Mouse (Mus musculus) granulocyte monocyte progenitor cell, adult 5-6 weeks (primary cell): ENCODE measurements around the gene Lefty2. TPM values are rescaled to one million over a fixed set of nuclear protein-coding genes. Genes with fewer than 3 reads are reported as not detected.

ENCODE experiments used
- ATAC-seq: replicated peaks from 2 replicates; pipeline ENCODE4 v1.8.0; 2016; ENCODE audit warnings: mild to moderate bottlenecking, moderate TSS enrichment, inconsistent platforms; ENCODE audit not compliant: poor library complexity, severe bottlenecking
- total RNA-seq, 2 experiments: library from RNA; stranded (forward) in 1 of 2; stranded (reverse) in 1 of 2; fragments of 200-712, 200-1000 nt in 1 of 2; fragments of >200 nt in 1 of 2; fragmentation: Nextera tagmentation in 1 of 2; gene quantifications; 2 replicates each; pipeline ENCODE4 v1.2.3; 2014 to 2017

The Lefty2 gene
- total RNA-seq, 2 experiments from 2014 or later: not detected

- ATAC-seq: peak; percentile 6
Measured at GRCm38 (mm10) chr1:180894088-180894987, 1.4 kb downstream of the Lefty2 start.

GRCm38 (mm10) chr1:180901107-180901506 is 8.2 kb downstream of the Lefty2 start:
- no peak for ATAC-seq

- 0 out of 2 replicates have a peak, but pooled peaks have one; percentile 25 for ATAC-seq
Measured at GRCm38 (mm10) chr1:180902915-180903314, 10.0 kb downstream of the Lefty2 start.

GRCm38 (mm10) chr1:180903666-180904038 is 10.7 kb downstream of the Lefty2 start:
- ATAC-seq: no peak

GRCm38 (mm10) chr1:180904039-180904814 is 11.3 kb downstream of the Lefty2 start, which contains the start of gene Pycr2:
Pycr2 (plus strand) TSS chr1:180904293.
- peak; percentile 91 for ATAC-seq

GRCm38 (mm10) chr1:180904815-180905080 is 11.8 kb downstream of the Lefty2 start:
- peak; percentile 65 for ATAC-seq

- no peak for ATAC-seq
Measured at GRCm38 (mm10) chr1:180905307-180905706, 12.4 kb downstream of the Lefty2 start.

DNA sequence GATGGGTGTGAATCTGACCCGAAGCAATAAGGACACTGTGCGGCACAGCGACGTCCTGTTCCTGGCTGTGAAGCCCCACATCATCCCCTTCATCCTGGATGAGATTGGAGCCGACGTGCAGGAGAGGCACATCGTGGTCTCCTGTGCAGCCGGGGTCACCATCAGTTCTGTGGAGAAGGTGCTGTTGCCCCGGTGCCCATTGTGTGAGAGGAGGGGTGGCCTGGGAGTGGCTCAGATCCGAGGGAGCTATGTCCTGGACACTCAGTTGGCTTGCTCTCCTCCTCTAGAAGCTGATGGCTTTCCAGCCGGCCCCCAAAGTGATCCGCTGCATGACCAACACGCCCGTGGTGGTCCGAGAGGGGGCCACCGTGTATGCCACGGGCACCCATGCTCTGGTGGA is 13.0 kb downstream of the Lefty2 start:
- ATAC-seq: no peak

DNA sequence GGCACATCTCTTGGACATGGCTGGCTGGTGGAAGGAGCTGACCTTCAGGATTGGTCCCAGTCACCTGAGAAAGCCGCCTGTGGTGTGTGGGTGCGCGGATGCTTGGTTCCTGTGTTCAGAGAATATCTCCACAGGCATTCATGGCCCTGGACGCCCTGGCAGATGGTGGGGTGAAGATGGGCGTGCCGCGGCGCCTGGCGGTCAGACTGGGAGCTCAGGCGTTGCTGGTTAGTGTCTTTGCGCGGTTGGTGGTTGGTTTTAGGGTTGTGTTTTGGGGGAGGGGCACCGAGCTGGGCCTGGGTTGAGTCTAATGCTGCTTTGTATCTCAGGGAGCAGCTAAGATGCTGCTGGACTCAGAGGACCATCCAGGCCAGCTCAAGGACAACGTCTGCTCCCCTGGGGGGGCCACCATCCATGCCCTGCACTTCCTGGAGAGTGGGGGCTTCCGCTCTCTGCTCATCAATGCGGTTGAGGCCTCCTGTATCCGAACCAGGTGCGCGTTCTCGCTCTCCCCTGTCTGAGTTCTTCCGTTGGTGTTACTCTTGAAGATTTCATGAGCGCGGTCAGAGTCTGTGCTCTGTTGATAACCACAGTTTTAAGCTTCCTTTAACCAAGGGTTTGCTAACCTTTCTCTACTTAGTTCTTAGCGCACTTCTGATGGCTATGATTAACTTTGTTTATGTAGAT is 13.7 kb downstream of the Lefty2 start:
- no peak for ATAC-seq

GRCm38 (mm10) chr1:180911138-180911537 is 18.2 kb downstream of the Lefty2 start:
- ATAC-seq: 0 out of 2 replicates have a peak, but pooled peaks have one; percentile 18

- ATAC-seq: peak; percentile 70
Measured at GRCm38 (mm10) chr1:180911653-180912287, 18.9 kb downstream of the Lefty2 start.

GRCm38 (mm10) chr1:180912792-180913191 is 19.9 kb downstream of the Lefty2 start:
- peak; percentile 36 for ATAC-seq

GRCm38 (mm10) chr1:180913797-180914196 is 20.9 kb downstream of the Lefty2 start:
- ATAC-seq: no peak

GRCm38 (mm10) chr1:180916425-180916824 is 23.5 kb downstream of the Lefty2 start:
- ATAC-seq: no peak

GRCm38 (mm10) chr1:180917053-180917452 is 24.1 kb downstream of the Lefty2 start:
- no peak for ATAC-seq

GRCm38 (mm10) chr1:180919686-180920085 is 26.8 kb downstream of the Lefty2 start:
- ATAC-seq: peak; percentile 68

GRCm38 (mm10) chr1:180922273-180923048 is 29.6 kb downstream of the Lefty2 start:
- peak; percentile 96 for ATAC-seq

DNA sequence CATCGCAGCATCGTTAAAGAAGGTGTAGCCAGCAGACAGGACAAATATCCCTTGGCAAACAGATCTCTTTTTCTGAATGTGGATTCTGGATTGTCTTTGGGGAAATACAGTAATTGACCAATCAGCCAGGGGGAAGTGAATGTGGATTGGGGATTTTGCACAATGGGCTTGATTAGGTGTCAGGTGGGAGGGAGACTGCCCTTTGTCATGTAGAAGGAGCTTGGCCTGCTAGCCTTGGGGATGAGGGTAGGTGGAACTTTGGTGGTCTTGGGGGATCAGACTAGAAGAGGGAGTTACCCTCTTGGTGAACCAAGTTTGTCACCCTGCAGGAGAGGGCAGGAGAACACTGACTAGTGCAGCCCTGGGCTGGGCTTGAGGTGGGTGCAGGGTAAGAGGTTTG is 31.8 kb downstream of the Lefty2 start:
- ATAC-seq: no peak

DNA sequence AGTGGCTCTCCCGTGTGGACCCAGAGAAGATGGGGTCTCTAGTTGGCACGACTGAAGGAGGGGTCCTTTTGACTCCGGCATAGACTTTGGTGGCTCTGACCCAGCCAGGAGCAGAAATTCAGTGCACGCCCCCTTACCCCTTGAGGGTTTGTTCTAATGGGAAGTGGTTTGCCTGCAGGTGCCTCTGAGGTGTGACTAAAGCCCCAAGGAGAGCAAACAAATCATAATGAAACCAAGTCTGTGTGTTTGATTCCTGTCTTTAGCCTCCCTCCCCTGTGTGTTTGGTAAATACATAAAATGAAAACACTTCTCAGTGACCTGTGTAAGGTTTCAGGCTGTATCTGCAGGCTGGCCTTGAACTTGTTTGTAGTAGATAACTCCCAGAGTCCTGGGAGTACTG is 33.4 kb downstream of the Lefty2 start:
- ATAC-seq: no peak

DNA sequence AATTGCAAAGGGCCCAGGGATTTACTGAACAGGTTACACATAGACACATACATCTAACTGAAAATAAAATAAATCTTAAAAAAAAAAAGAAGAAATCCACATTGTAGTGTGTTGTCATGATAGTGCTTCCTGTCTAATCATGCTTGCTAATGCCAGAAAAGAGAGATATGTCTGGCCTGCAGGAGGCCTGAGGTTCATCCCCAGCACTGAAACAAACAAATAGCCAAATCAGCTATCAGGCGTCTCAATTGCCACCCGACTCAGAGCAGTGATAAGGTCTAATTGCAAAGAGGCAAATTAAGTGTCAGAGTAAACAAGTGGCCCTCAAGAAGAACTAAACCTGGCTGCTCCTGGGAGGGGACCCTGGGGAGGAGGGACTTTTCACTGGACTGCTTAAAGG is 36.7 kb downstream of the Lefty2 start:
- ATAC-seq: no peak
